Mouse (Mus musculus) MEL (cell line): ENCODE measurements around the gene Wsb2.
A peak's percentile ranks its signal among the peaks of the same experiment; 100 is the strongest.

Experiments used
- CTCF ChIP-seq, 3 experiments: IDR thresholded peaks in 2 of 3; conservative IDR thresholded peaks in 1 of 3; 2 replicates each; pipeline ENCODE4 v1.5.1; 2011 to 2012; ENCODE audit warnings: low read length in 3 of 3, low read depth in 2 of 3, mild to moderate bottlenecking in 2 of 3, improper control_type of control experiment in 1 of 3, inconsistent platforms in 1 of 3, mixed read lengths in 1 of 3, moderate library complexity in 1 of 3; ENCODE audit not compliant: control insufficient read depth in 1 of 3, insufficient read depth in 1 of 3, poor library complexity in 1 of 3, severe bottlenecking in 1 of 3
- EP300 ChIP-seq, 2 experiments: IDR thresholded peaks; 2 replicates each; pipeline ENCODE4 v1.6.1; 2011; ENCODE audit warnings: improper control_type of control experiment in 2 of 2, low read length in 2 of 2, low read depth in 1 of 2, mild to moderate bottlenecking in 1 of 2
- HCFC1 ChIP-seq: IDR thresholded peaks from 2 replicates; pipeline ENCODE4 v1.6.1; 2012; ENCODE audit warnings: low read depth, mild to moderate bottlenecking, inconsistent platforms, low read length, improper control_type of control experiment, moderate library complexity
- MYC ChIP-seq: IDR thresholded peaks from 2 replicates; pipeline ENCODE4 v1.6.1; 2011; ENCODE audit warnings: low read depth, mild to moderate bottlenecking, low read length, improper control_type of control experiment, moderate library complexity
- NRF1 ChIP-seq: IDR thresholded peaks from 2 replicates; pipeline ENCODE4 v1.6.1; 2014; ENCODE audit warnings: low read depth, mild to moderate bottlenecking, inconsistent platforms, low read length, improper control_type of control experiment, moderate library complexity; ENCODE audit not compliant: poor library complexity, insufficient read depth, severe bottlenecking
- POLR2A ChIP-seq, 2 experiments: IDR thresholded peaks; 2 replicates each; pipeline ENCODE4 v1.6.1; 2011 to 2012; ENCODE audit warnings: low read length in 2 of 2, mild to moderate bottlenecking in 2 of 2, control low read depth in 1 of 2, improper control_type of control experiment in 1 of 2, low read depth in 1 of 2, moderate library complexity in 1 of 2; ENCODE audit not compliant: control insufficient read depth in 1 of 2, insufficient read depth in 1 of 2, poor library complexity in 1 of 2
- POLR2AphosphoS5 ChIP-seq: IDR thresholded peaks from 2 replicates; pipeline ENCODE4 v1.6.1; 2012; ENCODE audit warnings: low read depth, borderline replicate concordance, mild to moderate bottlenecking, inconsistent platforms, low read length, moderate library complexity, mixed read lengths
- RCOR1 ChIP-seq: IDR thresholded peaks from 2 replicates; pipeline ENCODE4 v1.6.1; 2012; ENCODE audit warnings: low read depth, mild to moderate bottlenecking, inconsistent platforms, low read length, improper control_type of control experiment
- UBTF ChIP-seq: IDR thresholded peaks from 2 replicates; pipeline ENCODE4 v1.6.1; 2012; ENCODE audit warnings: low read depth, mild to moderate bottlenecking, inconsistent platforms, low read length, improper control_type of control experiment, moderate library complexity, borderline replicate concordance; ENCODE audit not compliant: insufficient read depth
- ZC3H11A ChIP-seq: IDR thresholded peaks from 2 replicates; pipeline ENCODE4 v1.6.1; 2012; ENCODE audit warnings: low read depth, mild to moderate bottlenecking, inconsistent platforms, low read length, improper control_type of control experiment
- ZMIZ1 ChIP-seq: IDR thresholded peaks from 2 replicates; pipeline ENCODE4 v1.6.1; 2012; ENCODE audit warnings: low read depth, mild to moderate bottlenecking, inconsistent platforms, low read length, improper control_type of control experiment, moderate library complexity
- ZNF384 ChIP-seq: IDR thresholded peaks from 2 replicates; pipeline ENCODE4 v1.6.1; 2012; ENCODE audit warnings: low read depth, mild to moderate bottlenecking, inconsistent platforms, low read length, improper control_type of control experiment

DNA sequence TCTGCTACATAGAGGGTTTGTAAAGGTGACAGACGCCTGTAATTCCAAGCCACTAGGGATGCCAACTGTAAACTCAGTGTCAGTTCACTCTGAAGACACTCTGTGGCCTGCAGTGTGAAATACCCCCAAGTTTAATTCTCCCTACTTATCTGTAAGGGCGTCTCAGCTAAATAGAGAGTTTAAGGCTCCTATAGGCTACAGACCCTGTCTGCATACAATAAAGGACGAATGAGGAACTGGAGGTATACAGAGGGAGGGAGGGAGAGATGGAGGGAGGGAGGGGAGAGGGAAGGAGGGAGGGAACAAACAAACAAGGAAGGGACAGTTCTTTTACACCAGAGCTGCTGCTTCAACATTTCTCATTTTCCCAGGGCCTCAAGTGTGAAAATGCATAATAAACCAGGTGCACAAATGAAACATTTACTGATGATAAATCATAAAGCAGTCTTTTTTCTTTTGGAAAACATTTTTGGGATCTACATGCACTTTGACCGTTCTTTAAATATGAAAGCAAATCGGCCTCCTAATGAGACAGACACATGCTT is 11.6 kb upstream of the Wsb2 start:
- TF ChIP-seq ZMIZ1 (no peak), CTCF (IDR thresholded peaks at IDR 0.05 in 2 of 3, conservative IDR thresholded peaks at IDR 0.05 in 1 of 3; ENCODE audit: control insufficient read depth in 1 of 3, insufficient read depth in 1 of 3, low read depth in 2 of 3, low read length in 3 of 3, poor library complexity in 1 of 3, severe bottlenecking in 1 of 3) (no peak), RCOR1 (no peak), ZNF384 (no peak), NRF1 (no peak), POLR2AphosphoS5 (no peak), HCFC1 (peak; percentile 63), POLR2A (IDR thresholded peaks at IDR 0.05; ENCODE audit: control insufficient read depth in 1 of 2, insufficient read depth in 1 of 2, low read depth in 1 of 2, low read length in 2 of 2, poor library complexity in 1 of 2) (peak in 1 of 2 experiments; percentile 33; a peak in 1 of 4 replicates), MYC (no peak), UBTF (no peak), ZC3H11A (no peak), EP300 (IDR thresholded peaks at IDR 0.05; ENCODE audit: low read depth in 1 of 2, low read length in 2 of 2) (no peak)
